Mouse (Mus musculus) adrenal gland, adult 10 weeks (tissue): ENCODE measurements around the gene Anapc2. TPM values are rescaled to one million over a fixed set of nuclear protein-coding genes. Genes with fewer than 3 reads are reported as not detected.

Source experiments
- polyA plus RNA-seq: library from polyadenylated mRNA; stranded (reverse); fragments of 350-450 nt; fragmentation: Illumina TruSeq; extraction: RNeasy Lipid Tissue Mini Kit (QIAGEN cat#74804); gene quantifications from one replicate; pipeline ENCODE4 v1.2.3, GENCODE M21; 2014; ENCODE audit warnings: low read depth, low replicate concordance

The Anapc2 gene
- 6.7 TPM for polyA plus RNA-seq

GRCm38 (mm10) chr2:25271827-25272511, at the start of gene Anapc2, which contains the start of gene Ssna1:
Gene Anapc2 (plus strand): TSS chr2:25272478.
Gene Ssna1 (minus strand): TSS chr2:25272438.

GRCm38 (mm10) chr2:25224492-25224765, 47.8 kb upstream of the Anapc2 start, which contains the start of gene Tubb4b:
Gene Tubb4b (minus strand): TSS chr2:25224702.

GRCm38 (mm10) chr2:25234050-25234449, 38.2 kb upstream of the Anapc2 start, which contains the start of gene Slc34a3:
Gene Slc34a3 (minus strand): TSS chr2:25234364.

DNA sequence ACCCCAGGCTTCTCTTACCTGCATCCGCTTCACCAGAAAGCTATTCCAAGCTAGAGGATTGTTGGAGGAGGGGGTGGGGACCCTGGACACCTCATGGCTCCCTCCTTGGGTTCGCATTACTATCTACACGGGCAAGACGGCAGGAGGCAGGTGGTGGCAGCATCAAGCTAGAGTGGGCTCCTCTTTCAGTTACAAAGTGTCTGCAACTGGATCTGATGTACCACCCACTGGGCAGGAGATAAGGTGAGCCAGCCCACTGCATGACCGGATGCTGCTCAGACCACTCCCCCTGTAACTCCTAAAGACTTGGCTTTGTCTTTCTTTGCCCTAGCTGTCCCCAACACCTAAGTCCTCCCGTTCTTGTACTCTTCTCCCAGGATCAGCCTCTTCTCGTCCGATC, 35.7 kb upstream of the Anapc2 start, which contains the start of gene Rnf224:
Gene Rnf224 (minus strand): TSS at position 174 of the 400 bp plus-strand sequence.

GRCm38 (mm10) chr2:25242101-25242506, 30.2 kb upstream of the Anapc2 start, which contains the start of the genes Rnf208 and Cysrt1:
Gene Rnf208 (plus strand): TSS chr2:25242255.
Gene Cysrt1 (minus strand): TSS chr2:25242452.

DNA sequence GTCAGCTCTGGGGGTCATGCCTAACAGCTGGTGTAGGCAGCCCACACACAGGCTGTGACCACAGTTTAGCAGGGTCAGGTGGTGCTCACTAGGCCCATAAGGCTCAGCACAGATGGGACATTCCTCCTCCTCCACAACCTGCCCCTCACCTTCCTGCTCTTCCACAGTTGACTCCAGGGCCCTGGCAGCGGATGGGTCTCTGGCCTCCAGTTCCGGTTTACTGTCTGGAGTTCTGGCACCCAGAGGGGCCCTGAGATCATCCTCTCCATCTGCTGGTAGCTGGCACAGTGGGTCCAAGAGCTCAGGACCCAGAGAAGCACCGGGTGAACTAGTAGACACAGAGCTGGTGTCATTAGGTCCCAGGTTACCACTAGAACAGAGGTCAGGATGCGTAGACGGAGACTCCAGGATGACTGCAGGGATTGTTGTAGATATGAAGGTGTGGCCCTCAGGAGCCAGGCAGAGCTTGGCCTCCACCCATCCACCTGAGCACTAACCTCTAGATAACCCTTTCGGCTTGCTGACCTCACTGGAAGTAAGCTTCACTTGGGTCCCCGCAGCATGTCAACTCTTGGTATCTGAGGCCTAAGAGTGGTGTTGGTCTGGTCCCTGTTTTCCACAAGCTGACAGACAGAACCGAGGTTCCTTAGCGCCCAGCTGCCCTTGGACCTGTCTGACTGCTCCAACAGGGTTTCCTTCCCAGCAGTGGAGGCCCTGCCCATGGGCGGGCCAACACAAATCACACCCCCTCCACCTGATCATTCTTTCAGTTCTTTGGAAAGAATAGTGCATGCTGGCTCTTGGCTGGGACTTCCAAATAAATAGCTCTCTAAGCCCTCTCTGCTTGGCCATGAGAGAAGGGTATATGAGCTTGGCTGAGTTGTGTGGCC, 25.9 kb upstream of the Anapc2 start, which contains the start of gene AL732309.1:
Gene AL732309.1 (minus strand): TSS at position 681 of the 890 bp plus-strand sequence.

GRCm38 (mm10) chr2:25255284-25255779, 16.9 kb upstream of the Anapc2 start, which contains the start of gene Tmem203:
Gene Tmem203 (plus strand): TSS chr2:25255439.

GRCm38 (mm10) chr2:25262291-25262767, 9.9 kb upstream of the Anapc2 start, which contains the start of gene Tprn:
Gene Tprn (plus strand): TSS chr2:25262618.

GRCm38 (mm10) chr2:25287927-25288649, 15.8 kb downstream of the Anapc2 start, which contains the start of gene Tmem210:
Gene Tmem210 (plus strand): TSS chr2:25288145.

DNA sequence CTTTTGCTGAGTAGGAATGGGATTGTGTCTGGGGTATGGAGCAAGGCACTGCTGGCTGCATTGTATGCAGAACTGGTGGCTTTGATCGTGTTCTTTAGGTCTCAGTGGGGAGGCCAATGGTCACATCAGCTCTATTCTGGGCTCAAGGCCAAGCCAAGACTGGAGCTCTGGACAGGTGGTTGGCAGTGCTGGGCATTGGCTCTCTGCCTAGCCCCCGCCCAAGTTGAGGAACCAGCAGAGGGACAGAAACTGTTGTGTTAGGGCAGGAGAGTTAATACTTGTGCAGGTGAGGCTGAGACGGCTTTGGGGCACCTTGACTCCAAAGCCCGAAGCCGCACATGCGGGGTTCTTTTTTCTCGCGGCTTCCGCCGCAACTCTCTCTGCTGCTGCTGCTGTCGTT, 17.4 kb downstream of the Anapc2 start, which contains the start of gene Lrrc26:
Gene Lrrc26 (plus strand): TSS at position 265 of the 400 bp plus-strand sequence.

DNA sequence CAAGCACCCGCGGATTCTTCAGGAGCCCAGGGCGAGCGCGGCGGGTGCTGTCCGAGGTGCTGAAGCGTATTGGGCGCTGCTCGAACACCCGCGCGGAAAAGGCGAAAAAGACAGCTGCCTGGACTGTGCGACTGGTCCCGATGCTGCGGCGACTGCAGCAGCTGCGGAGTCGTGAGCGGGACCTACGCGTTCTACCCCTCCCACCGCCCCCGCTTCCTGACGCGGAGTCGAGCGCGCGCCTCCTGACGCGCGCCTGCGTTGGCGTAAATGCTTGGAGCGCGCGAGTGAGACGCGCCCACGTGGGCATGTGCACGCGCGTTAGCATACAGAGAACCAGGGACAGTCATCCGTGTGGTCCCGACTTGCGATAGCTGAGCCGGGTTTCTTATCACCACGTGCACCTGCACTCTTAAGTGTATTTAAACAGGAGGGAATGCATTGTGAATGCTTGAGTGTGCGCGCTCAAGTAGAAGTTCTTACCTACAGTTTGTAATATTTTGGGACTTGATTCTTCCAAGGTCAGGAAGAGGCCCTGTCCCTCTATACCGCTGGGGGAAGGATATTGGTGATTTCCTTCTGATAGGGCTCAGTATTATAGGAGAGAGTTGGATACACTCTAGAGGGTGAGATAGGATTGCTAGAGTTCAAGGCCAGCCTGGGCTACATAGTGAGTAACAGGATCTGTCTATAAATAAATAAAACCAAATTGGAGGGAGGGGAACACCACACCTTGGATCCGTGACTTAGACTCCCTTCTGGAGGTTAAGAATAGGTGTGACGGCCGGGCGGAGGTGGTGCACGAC, 46.9 kb downstream of the Anapc2 start, which contains the start of gene Grin1:
Gene Grin1 (minus strand): TSS at position 217 of the 803 bp plus-strand sequence.

GRCm38 (mm10) chr2:25332286-25333160, 60.2 kb downstream of the Anapc2 start, which contains the start of gene Man1b1:
Gene Man1b1 (plus strand): TSS chr2:25332338.

Other genes with a start within 250 kb of the Anapc2 start
- 4.8 TPM for gene Nsmf, start 218.1 kb upstream of the Anapc2 start, polyA plus RNA-seq
- gene Entpd8, start 192.2 kb upstream of the Anapc2 start, polyA plus RNA-seq: not detected
- not detected for gene Noxa1, start 177.3 kb upstream of the Anapc2 start, polyA plus RNA-seq
- 3.8 TPM for gene Nrarp, start 91.7 kb upstream of the Anapc2 start, polyA plus RNA-seq
- gene Tor4a, start 75.6 kb upstream of the Anapc2 start, polyA plus RNA-seq: 5.8 TPM
- gene Nelfb, start 61.0 kb upstream of the Anapc2 start, polyA plus RNA-seq: 6.9 TPM
- not detected for gene Stpg3, start 57.8 kb upstream of the Anapc2 start, polyA plus RNA-seq
- gene Fam166a, start 53.7 kb upstream of the Anapc2 start, polyA plus RNA-seq: not detected
- 50.4 TPM for gene Tubb4b, start 47.8 kb upstream of the Anapc2 start, polyA plus RNA-seq
- not detected for gene Slc34a3, start 38.1 kb upstream of the Anapc2 start, polyA plus RNA-seq
- gene Rnf224, start 35.7 kb upstream of the Anapc2 start, polyA plus RNA-seq: not detected
- not detected for gene Rnf208, start 30.2 kb upstream of the Anapc2 start, polyA plus RNA-seq
- not detected for gene Cysrt1, start 30.0 kb upstream of the Anapc2 start, polyA plus RNA-seq
- 0.93 TPM for gene AL732309.1, start 25.6 kb upstream of the Anapc2 start, polyA plus RNA-seq
- gene Tmem203, start 17.0 kb upstream of the Anapc2 start, polyA plus RNA-seq: not detected
- gene Tprn, start 9.9 kb upstream of the Anapc2 start, polyA plus RNA-seq: 0.52 TPM
- gene Ssna1, start within 50 bp of the Anapc2 start, polyA plus RNA-seq: 2.9 TPM
- not detected for gene Tmem210, start 15.7 kb downstream of the Anapc2 start, polyA plus RNA-seq
- gene Lrrc26, start 17.4 kb downstream of the Anapc2 start, polyA plus RNA-seq: not detected
- gene Grin1, start 46.7 kb downstream of the Anapc2 start, polyA plus RNA-seq: 2.7 TPM
- gene Man1b1, start 59.9 kb downstream of the Anapc2 start, polyA plus RNA-seq: 23.9 TPM
- gene Dpp7, start 83.9 kb downstream of the Anapc2 start, polyA plus RNA-seq: 15.1 TPM
- 0.41 TPM for gene Uap1l1, start 93.2 kb downstream of the Anapc2 start, polyA plus RNA-seq
- not detected for gene Sapcd2, start 99.8 kb downstream of the Anapc2 start, polyA plus RNA-seq
- 1.6 TPM for gene Entpd2, start 123.4 kb downstream of the Anapc2 start, polyA plus RNA-seq
- gene Npdc1, start 126.9 kb downstream of the Anapc2 start, polyA plus RNA-seq: 16.0 TPM
- not detected for gene Fut7, start 150.8 kb downstream of the Anapc2 start, polyA plus RNA-seq
- 1.9 TPM for gene Abca2, start 156.2 kb downstream of the Anapc2 start, polyA plus RNA-seq
- not detected for gene Clic3, start 184.4 kb downstream of the Anapc2 start, polyA plus RNA-seq
- gene Paxx, start 188.6 kb downstream of the Anapc2 start, polyA plus RNA-seq: 1.5 TPM
- gene Ptgds, start 197.6 kb downstream of the Anapc2 start, polyA plus RNA-seq: not detected
- not detected for gene Lcn12, start 221.4 kb downstream of the Anapc2 start, polyA plus RNA-seq
- 1.3 TPM for gene Fbxw5, start 228.3 kb downstream of the Anapc2 start, polyA plus RNA-seq
- not detected for gene C8g, start 229.2 kb downstream of the Anapc2 start, polyA plus RNA-seq